Mouse (Mus musculus) left cerebral cortex, adult 2 months (tissue): ENCODE measurements at regions not wholly inside any gene's neighbourhood (a gene's known extent, or its start where the extent isn't known, plus 50 kb on each side); places are given as distances from the start of the nearest gene placed in this dataset.

ENCODE experiments used
- DNase-seq, 2 experiments: peaks; one replicate each; pipeline ENCODE4 v3.0.0; 2021 to 2022; ENCODE audit warnings: low spot score in 2 of 2, mixed read lengths in 1 of 2; ENCODE audit errors: extremely low spot score in 1 of 2
- H3K27ac ChIP-seq: fragments of 200-600 bp; 2 replicates; pipeline ENCODE4 v1.8.1; 2022
- H3K4me3 ChIP-seq: fragments of 200-600 bp; 2 replicates; pipeline ENCODE4 v1.8.1; 2022
- CTCF ChIP-seq: fragments of 200-600 bp; IDR thresholded peaks from 2 replicates; pipeline ENCODE4 v1.8.1; 2022; ENCODE audit warnings: antibody characterized with exemption, mild to moderate bottlenecking, moderate library complexity
- intact Hi-C: fragments of 180-260 bp; cut with DNase I; formaldehyde crosslinking; loops from one replicate; pipeline ENCODE4 v1.15.1; 2025

- H3K4me3 ChIP-seq: no peak overlapping the region
- no peak overlapping the region for H3K27ac ChIP-seq
- DNase-seq: no peak
- intact Hi-C loops: no loop called here
- TF ChIP-seq CTCF: no peak
These were observed 158.4 kb downstream of the Syk start for GRCm38 (mm10) chr13:52741371-52741770.

- Histone ChIP-seq H3K4me3 (no peak overlapping the region), H3K27ac (no peak overlapping the region)
- DNase-seq: no peak
- intact Hi-C loops: no loop called here
- TF ChIP-seq CTCF: no peak
These were observed 173.0 kb downstream of the Syk start for GRCm38 (mm10) chr13:52756005-52756404.

GRCm38 (mm10) chr13:52765508-52766181 lies 163.8 kb downstream of the Auh start:
- DNase-seq: peak; percentile 25 to 42
- intact Hi-C loops: loop anchor here (2.0 kb wide), 1 partner anchor 53 kb away; no protein-coding TSS in a partner anchor
- H3K27ac ChIP-seq: peak overlapping the region; percentile 0; the same call in 1 of the 2 replicates
- TF ChIP-seq CTCF: no peak
- no peak overlapping the region for H3K4me3 ChIP-seq

- DNase-seq: no peak
- no peak overlapping the region for H3K4me3 ChIP-seq
- no peak overlapping the region for H3K27ac ChIP-seq
- intact Hi-C loops: no loop called here
- TF ChIP-seq CTCF: no peak
These were observed 163.2 kb downstream of the Auh start for GRCm38 (mm10) chr13:52766236-52766635.

GRCm38 (mm10) chr13:52769956-52770355 lies 159.5 kb downstream of the Auh start:
- no peak for TF ChIP-seq CTCF
- DNase-seq: no peak
- no peak overlapping the region for H3K27ac ChIP-seq
- H3K4me3 ChIP-seq: no peak overlapping the region
- intact Hi-C loops: no loop called here

- intact Hi-C loops: no loop called here
- Histone ChIP-seq H3K4me3 (no peak overlapping the region), H3K27ac (no peak overlapping the region)
- no peak for TF ChIP-seq CTCF
- DNase-seq: no peak
These were observed 158.0 kb downstream of the Auh start for GRCm38 (mm10) chr13:52771518-52771917.

GRCm38 (mm10) chr13:52772081-52772480 lies 157.4 kb downstream of the Auh start:
- no peak for TF ChIP-seq CTCF
- intact Hi-C loops: no loop called here
- no peak for DNase-seq
- no peak overlapping the region for H3K27ac ChIP-seq
- no peak overlapping the region for H3K4me3 ChIP-seq

GRCm38 (mm10) chr13:52777396-52778034 lies 152.0 kb downstream of the Auh start:
- intact Hi-C loops: no loop called here
- DNase-seq: no peak
- H3K4me3 ChIP-seq: no peak overlapping the region
- no peak for TF ChIP-seq CTCF
- H3K27ac ChIP-seq: no peak overlapping the region

GRCm38 (mm10) chr13:52778848-52779247 lies 150.6 kb downstream of the Auh start:
- H3K4me3 ChIP-seq: no peak overlapping the region
- H3K27ac ChIP-seq: no peak overlapping the region
- no peak for DNase-seq
- intact Hi-C loops: no loop called here
- TF ChIP-seq CTCF: no peak
